Mouse (Mus musculus) limb, embryonic 12.5 days (tissue): ENCODE measurements at regions not wholly inside any gene's neighbourhood (a gene's known extent, or its start where the extent isn't known, plus 50 kb on each side); places are given as distances from the start of the nearest gene placed in this dataset.
A peak's percentile ranks its signal among the peaks of the same experiment; 100 is the strongest.

Experiments
- ATAC-seq: fragments of 200-750 bp; cut with Nextera tagmentation; 2 replicates; pipeline ENCODE4 v1.8.0; 2017; ENCODE audit warnings: low read depth, moderate TSS enrichment; ENCODE audit not compliant: insufficient number of reproducible peaks, insufficient read depth, low FRiP score, low TSS enrichment
- H3K27ac ChIP-seq: fragments of 300-500 bp; sonication (generic); 2 replicates; pipeline ENCODE4 v1.5.1; 2016; ENCODE audit warnings: mild to moderate bottlenecking, moderate library complexity
- H3K27me3 ChIP-seq: fragments of 300-500 bp; sonication (generic); 2 replicates; pipeline ENCODE4 v1.6.1; 2016; ENCODE audit warnings: mild to moderate bottlenecking, moderate library complexity
- H3K36me3 ChIP-seq: fragments of 300-500 bp; sonication (generic); 2 replicates; pipeline ENCODE4 v1.6.1; 2016; ENCODE audit warnings: mild to moderate bottlenecking, moderate library complexity
- H3K4me1 ChIP-seq: fragments of 300-500 bp; sonication (generic); replicated peaks from 2 replicates; pipeline ENCODE4 v1.6.1; 2016
- H3K4me2 ChIP-seq: fragments of 300-500 bp; sonication (generic); 2 replicates; pipeline ENCODE4 v1.6.1; 2016; ENCODE audit warnings: mild to moderate bottlenecking, moderate library complexity
- H3K4me3 ChIP-seq: fragments of 300-500 bp; sonication (generic); replicated peaks from 2 replicates; pipeline ENCODE4 v1.5.1; 2016; ENCODE audit warnings: mild to moderate bottlenecking
- H3K9ac ChIP-seq: fragments of 300-500 bp; sonication (generic); replicated peaks from 2 replicates; pipeline ENCODE4 v1.6.1; 2016; ENCODE audit warnings: mild to moderate bottlenecking, moderate library complexity
- H3K9me3 ChIP-seq: fragments of 300-500 bp; sonication (generic); 2 replicates; pipeline ENCODE4 v1.6.1; 2016; ENCODE audit warnings: mild to moderate bottlenecking, moderate library complexity
- WGBS: fragments of 180-500 bp; shearing (Covaris S2); methylation state at CpG from one replicate; pipeline ENCODE4 v1.1.7; 2016; 5-methylcytosine and 5-hydroxymethylcytosine counted together

DNA sequence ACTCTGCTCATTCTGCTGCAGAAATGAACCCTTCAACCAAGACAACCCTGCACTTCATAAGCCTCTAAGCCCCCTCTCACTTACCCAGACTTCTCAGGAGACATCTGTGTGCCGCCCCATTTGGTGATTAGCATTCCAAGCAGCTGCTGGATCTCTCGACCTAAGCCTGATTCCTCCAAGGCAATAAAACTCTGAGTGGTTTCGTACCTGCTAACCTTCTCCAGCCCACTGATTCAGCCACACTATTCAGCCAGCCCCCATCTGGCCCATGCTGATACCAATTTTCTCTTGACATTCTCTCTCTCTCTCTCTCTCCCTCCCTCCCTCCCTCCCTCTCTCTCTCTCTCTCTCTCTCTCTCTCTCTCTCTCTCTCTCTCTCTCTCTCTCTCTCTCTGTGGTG lies 88.2 kb downstream of the Zmat3 start:
- 7% methylated on average over 3 of the region's 3 CpGs for WGBS
- ATAC-seq: 0 out of 2 replicates have a peak, but pooled peaks have one; percentile 26
- H3K27ac ChIP-seq: no peak overlapping the region
- no peaks in the 10 kb centered on the region for H3K9me3 ChIP-seq
- no peak overlapping the region for H3K4me3 ChIP-seq
- H3K36me3 ChIP-seq: no peaks in the 10 kb centered on the region
- H3K9ac ChIP-seq: no peak overlapping the region
- no peaks in the 10 kb centered on the region for H3K4me1 ChIP-seq
- H3K4me2 ChIP-seq: no peak overlapping the region
- no peaks in the 10 kb centered on the region for H3K27me3 ChIP-seq

DNA sequence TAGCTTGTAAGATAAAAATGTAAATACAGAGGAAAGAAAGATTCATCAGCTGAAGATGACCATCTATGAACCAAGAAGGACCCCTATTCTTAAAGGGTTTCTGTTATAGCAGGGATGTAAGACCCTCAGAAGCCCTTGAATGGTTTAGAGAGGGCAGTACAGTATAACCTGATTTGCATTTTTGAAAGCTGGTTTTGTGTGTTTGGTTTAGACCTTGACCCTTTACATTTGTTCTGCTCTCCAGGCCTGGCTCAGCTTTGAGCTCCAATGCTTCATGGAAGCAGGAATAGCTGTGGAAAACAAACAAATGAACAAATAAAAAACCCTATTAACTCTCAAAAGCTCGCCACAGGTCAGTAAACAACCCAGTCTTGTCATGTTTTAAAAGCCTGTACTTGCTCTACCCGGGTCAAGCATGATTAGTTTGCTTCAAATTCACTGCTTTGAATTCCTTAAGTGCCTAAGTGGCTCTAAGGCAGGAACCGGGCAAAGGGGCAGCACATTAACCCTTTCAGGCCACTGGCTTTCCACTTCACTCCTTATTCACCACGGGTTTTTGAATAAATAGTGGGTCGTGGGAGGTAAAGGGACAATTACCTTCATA lies 100.1 kb downstream of the Zmat3 start:
- H3K4me2 ChIP-seq: no peak overlapping the region
- no peak for ATAC-seq

More for the DNA sequence above, 100.1 kb downstream of the Zmat3 start:
- Histone ChIP-seq H3K9me3 (no peaks in the 10 kb centered on the region), H3K36me3 (no peaks in the 10 kb centered on the region), H3K4me1 (peaks cover 2% of the 10 kb centered on the region; the same call in 1 of the 2 replicates), H3K27ac (no peak overlapping the region), H3K9ac (no peak overlapping the region), H3K4me3 (no peak overlapping the region), H3K27me3 (no peaks in the 10 kb centered on the region)
- 15% methylated on average over 5 of the region's 5 CpGs for WGBS
